Mouse (Mus musculus): ENCODE results near the gene Tmem135.

Gene Tmem135

GRCm38 (mm10) chr7:89248135-89248850 is 155.7 kb downstream of the Tmem135 start:
- DNase-seq (ENCODE audit: low read depth), result no peak

- no peak for DNase-seq (ENCODE audit: low read depth)
Measured at GRCm38 (mm10) chr7:89247012-89247710, 156.9 kb downstream of the Tmem135 start.

DNA sequence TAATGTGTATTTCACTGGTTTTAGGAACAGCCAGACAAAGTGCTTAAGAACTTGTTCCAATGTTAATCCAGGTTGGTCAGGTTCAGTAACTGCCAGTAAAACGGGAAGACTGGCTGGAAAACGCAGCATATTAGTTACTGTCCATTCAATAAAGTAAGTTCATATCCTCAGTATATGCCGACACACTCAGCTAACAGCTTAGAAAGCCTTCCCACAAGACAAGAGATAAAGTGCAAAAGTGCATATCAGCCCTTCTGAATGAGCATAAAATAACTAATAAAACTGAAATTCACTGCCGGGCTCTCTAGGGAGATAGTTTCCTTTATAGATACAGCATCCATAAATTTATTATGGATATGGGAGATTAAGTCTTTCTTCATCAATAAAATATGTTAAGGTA is 161.5 kb downstream of the Tmem135 start:
- no peak for DNase-seq (ENCODE audit: low read depth)

DNA sequence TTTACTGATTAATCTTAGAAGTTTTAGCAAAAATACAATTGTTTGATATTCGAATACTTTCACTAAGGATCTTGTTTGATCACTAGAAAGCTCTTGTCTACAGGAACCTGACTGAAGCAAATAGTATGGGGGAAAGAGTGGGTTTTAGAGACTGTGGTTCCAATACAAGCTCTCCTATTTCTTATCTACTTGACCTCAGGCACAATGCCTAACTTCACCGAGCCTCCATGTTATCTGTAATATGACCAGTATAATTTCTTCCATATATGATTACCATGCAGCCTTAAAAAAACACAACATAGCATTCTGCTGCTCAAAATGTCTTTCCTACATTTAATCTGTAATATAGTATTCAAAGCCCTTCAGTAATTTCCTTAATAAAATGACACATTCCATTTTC is 161.9 kb downstream of the Tmem135 start:
- no peak for DNase-seq (ENCODE audit: low read depth)

DNA sequence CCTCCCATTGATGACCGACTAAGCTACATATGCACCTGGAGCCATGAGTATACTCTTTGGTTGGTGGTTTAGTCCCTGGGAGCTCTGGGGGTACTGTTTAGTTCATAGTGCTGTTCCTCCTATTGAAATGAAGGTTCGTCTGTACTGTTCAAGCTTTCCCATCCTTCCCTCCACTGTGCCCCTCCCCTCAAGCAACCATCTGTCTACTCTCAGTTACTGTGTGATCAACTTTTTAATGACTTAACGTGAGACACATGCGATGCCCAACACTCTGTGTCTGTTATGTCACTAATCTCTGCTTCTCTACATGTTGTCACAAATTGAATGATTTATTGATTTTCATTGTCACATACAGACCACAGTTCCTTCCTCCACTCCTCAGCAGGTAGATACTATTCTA is 164.4 kb downstream of the Tmem135 start:
- no peak for DNase-seq (ENCODE audit: low read depth)

DNA sequence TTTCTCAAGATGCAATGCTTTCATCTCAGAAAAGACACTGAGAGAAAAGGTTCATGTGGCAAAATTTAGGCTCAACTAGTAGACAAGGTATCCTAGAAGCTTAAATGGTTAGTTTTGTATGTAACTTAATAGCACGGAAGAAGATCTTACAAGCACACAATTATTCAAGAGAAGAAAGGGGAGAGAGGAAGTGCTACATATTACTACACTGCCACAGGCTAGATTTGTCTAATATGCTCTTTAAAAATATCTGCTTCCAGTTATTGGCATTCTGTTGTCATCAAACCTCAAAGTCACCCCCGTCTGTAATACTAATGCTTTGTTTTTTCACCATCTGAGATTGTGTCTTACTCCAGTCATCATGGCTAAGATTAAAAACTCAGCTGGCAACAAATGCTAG is 167.4 kb downstream of the Tmem135 start:
- no peak for DNase-seq (ENCODE audit: low read depth)

DNA sequence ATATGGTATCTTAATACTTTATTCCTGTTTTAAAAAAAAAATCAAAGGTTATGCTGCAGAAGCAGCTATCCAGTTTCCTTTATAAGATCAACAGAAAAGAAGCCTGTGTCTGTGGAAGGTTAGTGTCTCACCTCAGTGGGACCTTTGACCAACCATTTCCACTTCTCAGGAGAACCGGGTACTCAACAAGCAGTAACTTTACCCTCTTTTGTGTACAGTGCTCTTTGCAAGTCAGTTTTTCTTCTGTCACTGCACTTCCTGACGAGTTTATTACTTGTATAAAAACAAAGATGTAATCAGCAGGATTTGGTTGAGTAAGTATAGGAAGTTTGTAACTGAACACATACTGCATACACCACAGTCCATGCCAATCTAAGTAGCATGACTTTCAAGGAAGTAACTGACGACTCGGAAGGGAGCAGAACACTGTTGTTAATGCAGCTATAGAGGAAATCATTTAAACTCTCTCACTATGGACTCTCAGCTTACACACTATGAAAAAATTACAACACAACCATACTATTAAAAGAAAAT is 168.0 kb downstream of the Tmem135 start:
- DNase-seq (ENCODE audit: low read depth), result no peak

DNA sequence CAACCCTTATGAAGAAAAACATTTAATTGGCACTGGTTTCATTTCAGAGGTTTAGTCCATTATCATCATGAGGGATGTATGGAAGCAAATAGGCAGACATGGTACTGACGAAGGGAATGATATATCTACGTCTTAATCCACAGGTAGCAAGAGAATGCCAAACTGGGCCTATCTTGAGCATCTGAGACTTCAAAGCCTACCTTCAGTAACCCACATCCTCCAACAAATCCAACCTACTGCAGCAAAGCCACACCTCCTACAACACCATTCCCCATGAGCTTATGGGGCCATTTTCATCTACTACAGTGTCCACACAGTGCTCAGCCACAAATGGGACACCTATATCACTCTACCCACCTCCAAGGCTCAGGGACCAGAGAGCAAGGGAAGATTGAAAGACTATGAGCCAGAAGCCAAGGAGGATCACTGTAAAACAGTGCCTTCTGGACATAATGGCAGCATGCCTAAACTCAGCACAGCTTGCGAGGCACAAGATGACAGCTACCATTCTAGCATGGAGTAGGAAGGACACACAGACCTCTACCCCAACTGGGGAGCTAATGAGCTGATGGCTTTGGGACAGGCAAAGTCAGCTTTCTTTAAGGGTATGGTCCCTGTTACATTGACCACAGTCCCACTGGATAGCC is 171.4 kb downstream of the Tmem135 start:
- no peak for DNase-seq (ENCODE audit: low read depth)

- DNase-seq (ENCODE audit: low read depth), result no peak
Measured at GRCm38 (mm10) chr7:89231200-89231790, 172.7 kb downstream of the Tmem135 start.

DNA sequence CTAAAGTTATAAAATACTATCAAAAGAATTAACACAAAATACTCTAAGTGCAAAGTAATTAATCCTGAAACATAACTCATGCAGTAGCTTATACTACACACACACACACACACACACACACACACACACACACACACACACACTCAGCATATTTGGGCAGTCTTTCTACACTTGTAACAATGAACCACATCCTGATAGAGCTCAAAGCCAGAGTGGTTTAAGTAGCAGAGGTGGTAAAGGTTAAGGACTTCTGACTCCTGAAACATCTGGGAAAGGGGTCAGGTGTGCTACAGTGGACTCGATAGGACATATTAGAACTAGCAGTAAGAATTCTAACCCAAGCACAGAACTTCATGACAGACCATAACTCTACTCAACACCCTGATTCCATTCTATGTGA is 181.4 kb downstream of the Tmem135 start:
- no peak for DNase-seq (ENCODE audit: low read depth)

DNA sequence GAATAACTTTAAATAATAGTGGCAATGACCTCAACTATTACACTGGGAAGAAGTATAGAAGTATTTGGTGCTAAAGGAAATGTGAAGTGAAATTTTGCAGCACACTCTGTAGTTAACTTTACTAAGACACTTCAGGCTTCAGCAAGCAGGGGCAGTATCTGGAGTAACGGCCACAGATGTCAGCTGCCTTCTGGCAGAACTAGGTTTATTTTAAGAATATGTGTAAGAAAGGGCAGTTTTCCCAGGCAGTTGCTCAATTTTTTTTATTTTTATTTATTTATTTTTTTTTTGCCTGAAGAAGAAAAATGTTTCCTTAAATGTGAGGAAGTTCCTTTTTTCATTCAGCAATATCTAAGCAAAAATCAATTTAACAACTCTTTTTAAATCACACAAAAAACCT is 187.4 kb downstream of the Tmem135 start:
- DNase-seq (ENCODE audit: low read depth), result no peak

DNA sequence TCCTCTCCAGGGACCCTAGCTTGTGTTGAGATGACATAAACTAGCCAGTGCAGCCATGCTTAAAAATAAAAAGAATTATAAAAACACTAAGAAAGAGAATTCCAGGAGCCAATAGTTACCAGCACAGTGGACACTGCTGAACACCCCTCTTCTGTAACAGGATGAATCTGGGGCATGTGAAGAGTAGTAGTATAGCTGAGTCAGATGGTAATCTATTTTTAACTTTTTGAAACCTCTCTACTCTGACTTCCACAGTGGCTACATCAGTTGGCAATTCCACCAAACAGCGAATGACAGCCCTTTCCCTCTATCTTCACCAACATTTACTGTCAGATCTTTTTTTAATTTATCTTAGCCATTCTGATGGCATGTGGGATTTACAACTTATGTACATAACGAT is 187.9 kb downstream of the Tmem135 start:
- no peak for DNase-seq (ENCODE audit: low read depth)

- DNase-seq (ENCODE audit: low read depth), result no peak
Measured at GRCm38 (mm10) chr7:89215714-89216113, 188.3 kb downstream of the Tmem135 start.

- DNase-seq (ENCODE audit: low read depth), result no peak
Measured at GRCm38 (mm10) chr7:89210506-89210905, 193.5 kb downstream of the Tmem135 start.

DNA sequence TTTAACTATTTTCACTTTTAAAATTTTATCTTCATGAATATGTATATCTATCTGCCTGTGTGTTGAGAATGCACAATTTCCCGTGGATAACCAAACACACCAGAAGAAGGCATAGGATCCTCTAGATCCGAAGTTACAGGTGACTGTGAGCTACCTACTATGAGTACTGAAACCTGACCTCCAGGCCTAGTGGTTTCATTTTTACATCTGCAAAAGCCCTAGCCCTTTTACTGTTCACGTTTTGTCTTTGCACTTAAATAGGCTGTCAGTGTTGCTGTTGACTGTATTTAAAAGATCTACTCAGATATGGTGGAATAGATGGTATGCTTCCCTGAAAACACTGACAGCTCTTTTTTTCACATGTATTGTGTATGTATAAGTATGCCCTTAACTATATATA is 197.9 kb downstream of the Tmem135 start:
- DNase-seq (ENCODE audit: low read depth), result no peak

DNA sequence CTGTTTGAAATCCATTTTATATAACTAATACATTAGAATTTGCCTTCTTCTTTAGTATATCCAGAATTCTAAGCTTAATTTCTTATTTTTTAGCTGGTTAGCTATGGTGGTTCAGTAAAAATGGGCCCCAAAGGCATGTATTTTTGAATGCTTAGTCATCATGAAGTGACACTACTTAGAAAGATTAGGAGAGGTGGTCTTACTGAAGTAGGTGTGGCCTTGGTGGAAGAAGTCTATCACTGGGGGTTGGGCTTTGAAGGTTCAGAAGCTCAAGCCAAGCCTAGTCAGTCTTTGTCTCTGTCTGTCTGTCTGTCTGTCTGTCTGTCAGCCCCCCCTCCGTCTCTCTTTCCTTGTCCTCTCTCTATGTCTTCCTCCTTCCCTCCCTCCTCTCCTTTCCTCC is 198.6 kb downstream of the Tmem135 start:
- no peak for DNase-seq (ENCODE audit: low read depth)

- DNase-seq (ENCODE audit: low read depth), result no peak
Measured at GRCm38 (mm10) chr7:89203144-89203543, 200.9 kb downstream of the Tmem135 start.

DNA sequence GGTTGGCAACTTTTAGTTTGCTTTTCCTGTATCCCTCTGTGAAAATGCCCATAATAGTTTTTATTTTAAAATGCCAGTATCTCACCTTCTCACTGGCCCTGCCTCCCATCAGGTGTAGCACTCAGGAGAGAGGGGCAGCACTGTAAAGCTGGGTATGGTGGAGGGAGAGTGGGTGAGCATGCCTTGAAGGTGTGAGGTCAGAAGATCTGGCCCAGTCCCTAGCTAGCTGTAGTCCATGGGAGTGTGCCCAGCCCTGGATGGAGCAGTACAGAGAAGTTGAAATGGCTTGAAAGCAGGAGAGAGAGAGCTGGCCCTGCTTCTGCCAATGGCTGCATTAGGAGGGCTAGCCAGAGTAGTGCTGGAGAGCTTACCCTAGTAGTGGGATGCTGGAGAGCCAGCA is 202.1 kb downstream of the Tmem135 start:
- DNase-seq (ENCODE audit: low read depth), result no peak

GRCm38 (mm10) chr7:89198499-89198898 is 205.5 kb downstream of the Tmem135 start:
- DNase-seq (ENCODE audit: low read depth), result no peak

DNA sequence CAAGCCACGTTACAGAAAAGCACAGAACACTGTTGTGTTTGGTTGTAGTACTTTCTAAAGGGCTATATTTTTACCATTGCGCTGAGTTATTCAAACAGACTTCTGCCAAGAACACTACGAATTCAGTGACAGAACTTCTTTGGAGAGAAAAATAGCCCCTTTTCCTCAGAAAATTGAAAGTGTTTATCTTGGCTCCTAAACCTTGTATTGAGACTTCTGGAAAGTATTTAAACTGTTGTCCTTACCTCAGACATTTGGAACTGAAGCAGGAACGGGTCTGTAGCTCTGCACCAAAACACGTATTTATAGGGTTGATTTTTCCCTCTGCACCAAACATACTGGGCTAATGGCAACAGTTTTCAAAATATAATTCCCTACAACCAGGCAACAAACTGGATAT is 210.6 kb downstream of the Tmem135 start:
- DNase-seq (ENCODE audit: low read depth), result no peak

- no peak for DNase-seq (ENCODE audit: low read depth)
Measured at GRCm38 (mm10) chr7:89183928-89184327, 220.1 kb downstream of the Tmem135 start.

DNA sequence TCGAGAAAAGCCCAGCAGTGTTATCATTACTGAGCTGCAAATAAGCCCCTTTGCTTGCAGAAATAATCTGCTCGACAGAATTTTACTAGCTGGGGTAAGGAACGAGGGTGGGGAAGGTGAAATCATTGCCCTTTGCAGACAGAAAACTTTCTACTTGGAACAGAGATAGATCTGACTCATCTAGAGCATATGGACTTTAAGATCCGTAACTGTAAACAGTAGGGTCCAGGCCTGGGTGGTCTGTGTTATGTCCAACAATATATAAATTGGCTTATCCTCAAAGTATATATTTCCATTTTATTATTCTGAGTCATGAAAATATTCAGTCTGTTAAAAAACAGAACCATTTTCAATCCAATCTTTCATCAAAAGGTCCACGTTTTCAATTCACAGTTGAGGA is 221.1 kb downstream of the Tmem135 start:
- DNase-seq (ENCODE audit: low read depth), result no peak

GRCm38 (mm10) chr7:89181285-89181684 is 222.7 kb downstream of the Tmem135 start:
- no peak for DNase-seq (ENCODE audit: low read depth)

All from c-Kit-positive CD71-positive TER-119-negative erythroid progenitor cells, embryonic 14.5 days (primary cell).